Mouse (Mus musculus) stomach, embryonic 15.5 days (tissue): Measurements from ENCODE around the gene Hist2h2aa1. TPM values are rescaled to one million over a fixed set of nuclear protein-coding genes. Genes with fewer than 3 reads are reported as not detected.
"Not testable (repeated sequence)": the region's sequence is repeated elsewhere in the genome, so short reads cannot be mapped to it uniquely, and the experiment has no call there.

Experiments
- ATAC-seq: fragments of 200-750 bp; cut with Nextera tagmentation; 2 replicates; pipeline ENCODE4 v1.8.0; 2017; ENCODE audit warnings: low read depth, moderate number of reproducible peaks, moderate TSS enrichment; ENCODE audit not compliant: insufficient read depth, low FRiP score
- H3K27ac ChIP-seq: fragments of 300-500 bp; sonication (generic); 2 replicates; pipeline ENCODE4 v1.5.1; 2015; ENCODE audit warnings: mild to moderate bottlenecking, inconsistent platforms
- H3K27me3 ChIP-seq: fragments of 300-500 bp; sonication (generic); replicated peaks from 2 replicates; pipeline ENCODE4 v1.6.1; 2015; ENCODE audit warnings: inconsistent platforms
- H3K36me3 ChIP-seq: fragments of 300-500 bp; sonication (generic); 2 replicates; pipeline ENCODE4 v1.6.1; 2015; ENCODE audit warnings: inconsistent platforms
- H3K4me1 ChIP-seq: fragments of 300-500 bp; sonication (generic); 2 replicates; pipeline ENCODE4 v1.6.1; 2015; ENCODE audit warnings: inconsistent platforms
- H3K4me2 ChIP-seq: fragments of 300-500 bp; sonication (generic); 2 replicates; pipeline ENCODE4 v1.6.1; 2015; ENCODE audit warnings: mild to moderate bottlenecking, inconsistent platforms
- H3K4me3 ChIP-seq: fragments of 300-500 bp; sonication (generic); replicated peaks from 2 replicates; pipeline ENCODE4 v1.5.1; 2015; ENCODE audit warnings: inconsistent platforms
- H3K9ac ChIP-seq: fragments of 300-500 bp; sonication (generic); 2 replicates; pipeline ENCODE4 v1.6.1; 2015; ENCODE audit warnings: inconsistent platforms
- H3K9me3 ChIP-seq: fragments of 300-500 bp; sonication (generic); 2 replicates; pipeline ENCODE4 v1.6.1; 2016; ENCODE audit warnings: inconsistent platforms
- WGBS: fragments of 180-500 bp; shearing (Covaris S2); methylation state at CpG from one replicate; pipeline ENCODE4 v1.1.7; 2015; 5-methylcytosine and 5-hydroxymethylcytosine counted together
- polyA plus RNA-seq: library from polyadenylated mRNA; unstranded; fragments of >200 nt; fragmentation: Nextera tagmentation; extraction: Ambion mirVana; gene quantifications from 2 replicates; pipeline ENCODE4 v1.2.1, GENCODE M21; 2015

Gene Hist2h2aa1
- polyA plus RNA-seq, 1 experiment from 2014 or later = 23.0 TPM

GRCm38 (mm10) chr3:96231758-96232120 lies 13.6 kb upstream of the Hist2h2aa1 start:
- 61% methylated on average over 2 of the region's 2 CpGs for WGBS
- H3K4me3 ChIP-seq = no peak overlapping the region
- no peak for ATAC-seq

DNA sequence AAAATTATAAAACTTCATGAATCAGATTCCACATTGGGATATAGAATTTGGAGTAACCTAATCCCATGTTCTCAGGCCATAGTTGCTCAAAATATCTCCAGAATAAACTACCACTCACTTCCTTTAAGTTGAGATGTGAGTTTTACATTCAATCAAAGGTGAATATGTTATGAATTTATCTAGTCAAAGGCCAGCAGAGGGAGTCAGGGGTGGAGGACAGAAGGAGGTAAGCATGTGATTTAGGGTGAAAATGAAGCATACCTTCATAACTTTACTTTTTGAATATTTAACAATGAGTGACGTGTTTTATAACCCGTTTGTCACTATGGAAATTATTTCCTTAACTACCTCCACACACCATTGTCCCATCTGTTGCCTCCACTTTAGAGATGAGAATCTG lies 10.4 kb upstream of the Hist2h2aa1 start:
- Histone ChIP-seq H3K27ac (no peak overlapping the region), H3K36me3 (no peaks in the 10 kb centered on the region), H3K27me3 (no peaks in the 10 kb centered on the region), H3K9ac (no peak overlapping the region), H3K4me1 (peaks cover 8% of the 10 kb centered on the region), H3K4me2 (no peak overlapping the region), H3K9me3 (no peaks in the 10 kb centered on the region), H3K4me3 (no peak overlapping the region)
- WGBS = 87% methylated on average over 2 of the region's 2 CpGs
- ATAC-seq = no peak

More at GRCm38 (mm10) chr3:96231758-96232120, 13.6 kb upstream of the Hist2h2aa1 start:
- no peaks in the 10 kb centered on the region for H3K27me3 ChIP-seq
- H3K4me1 ChIP-seq = peaks cover under 1% of the 10 kb centered on the region
- no peak overlapping the region for H3K27ac ChIP-seq
- no peak overlapping the region for H3K9ac ChIP-seq
- H3K4me2 ChIP-seq = no peak overlapping the region
- H3K9me3 ChIP-seq = no peaks in the 10 kb centered on the region
- H3K36me3 ChIP-seq = no peaks in the 10 kb centered on the region

GRCm38 (mm10) chr3:96235836-96236235 lies 9.5 kb upstream of the Hist2h2aa1 start:
- peaks cover 8% of the 10 kb centered on the region for H3K4me1 ChIP-seq
- no peak overlapping the region for H3K4me2 ChIP-seq
- H3K9ac ChIP-seq = no peak overlapping the region
- no peak overlapping the region for H3K4me3 ChIP-seq
- no peaks in the 10 kb centered on the region for H3K27me3 ChIP-seq
- H3K27ac ChIP-seq = no peak overlapping the region
- H3K36me3 ChIP-seq = no peaks in the 10 kb centered on the region
- WGBS = 58% methylated on average over 3 of the region's 3 CpGs
- ATAC-seq = no peak
- H3K9me3 ChIP-seq = no peaks in the 10 kb centered on the region

- H3K36me3 ChIP-seq = no peaks in the 10 kb centered on the region
These were observed 8.4 kb upstream of the Hist2h2aa1 start for GRCm38 (mm10) chr3:96236834-96237334.

GRCm38 (mm10) chr3:96237335-96237903 lies 7.9 kb upstream of the Hist2h2aa1 start:
- H3K4me1 ChIP-seq = peaks cover 8% of the 10 kb centered on the region
- H3K27me3 ChIP-seq = no peaks in the 10 kb centered on the region
- no peaks in the 10 kb centered on the region for H3K36me3 ChIP-seq
- peak overlapping the region; percentile 44 for H3K4me3 ChIP-seq
- no peaks in the 10 kb centered on the region for H3K9me3 ChIP-seq
- WGBS = 16% methylated on average over 7 of the region's 7 CpGs
- peak overlapping the region; percentile 52 for H3K9ac ChIP-seq
- no peak for ATAC-seq
- H3K27ac ChIP-seq = peak overlapping the region; percentile 76
- peak overlapping the region; percentile 54 for H3K4me2 ChIP-seq

More at GRCm38 (mm10) chr3:96236834-96237334, 8.4 kb upstream of the Hist2h2aa1 start:
- Histone ChIP-seq H3K27me3 (no peaks in the 10 kb centered on the region), H3K9me3 (no peaks in the 10 kb centered on the region), H3K4me2 (peak overlapping the region; percentile 54), H3K9ac (peak overlapping the region; percentile 52; the same call in 1 of the 2 replicates), H3K27ac (peak overlapping the region; percentile 76), H3K4me1 (peaks cover 8% of the 10 kb centered on the region), H3K4me3 (peak overlapping the region; percentile 44)
- no peak for ATAC-seq
- 69% methylated on average over 4 of the region's 4 CpGs for WGBS

DNA sequence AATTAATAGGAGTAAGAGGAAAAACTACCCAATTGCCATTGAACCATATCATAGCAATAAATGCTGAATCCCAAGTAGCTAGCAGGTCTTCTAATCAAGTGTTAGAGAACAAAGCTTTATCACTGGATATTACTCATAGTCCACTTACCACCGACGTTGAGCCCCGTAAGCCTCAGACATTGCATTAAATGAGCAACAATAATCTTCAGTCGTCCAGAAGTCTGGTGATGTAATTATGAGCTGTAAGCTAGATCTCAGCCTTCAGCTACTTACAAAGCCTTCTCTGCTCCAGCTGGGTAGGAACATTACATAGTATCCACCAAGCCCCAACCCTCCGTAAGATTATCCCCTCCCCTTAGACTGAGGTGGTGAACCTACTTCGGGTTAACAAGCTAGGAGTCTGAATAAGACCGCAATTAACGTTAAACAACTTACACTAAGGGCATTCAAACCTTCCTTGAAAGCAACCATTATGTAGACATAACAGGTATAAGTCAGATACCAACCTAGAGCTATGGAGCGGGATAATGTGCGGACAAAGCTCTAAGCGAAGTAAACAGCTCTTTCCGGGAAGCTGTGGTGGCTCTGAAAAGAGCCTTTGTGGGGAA lies 7.3 kb upstream of the Hist2h2aa1 start:
- no peaks in the 10 kb centered on the region for H3K36me3 ChIP-seq
- H3K4me3 ChIP-seq = peak overlapping the region; percentile 44
- peak overlapping the region; percentile 54 for H3K4me2 ChIP-seq
- peak overlapping the region; percentile 76 for H3K27ac ChIP-seq
- ATAC-seq = no peak
- peak overlapping the region; percentile 52 for H3K9ac ChIP-seq
- no peaks in the 10 kb centered on the region for H3K9me3 ChIP-seq
- H3K4me1 ChIP-seq = peaks cover 8% of the 10 kb centered on the region
- H3K27me3 ChIP-seq = no peaks in the 10 kb centered on the region
- under 1% methylated on average over 12 of the region's 12 CpGs for WGBS

DNA sequence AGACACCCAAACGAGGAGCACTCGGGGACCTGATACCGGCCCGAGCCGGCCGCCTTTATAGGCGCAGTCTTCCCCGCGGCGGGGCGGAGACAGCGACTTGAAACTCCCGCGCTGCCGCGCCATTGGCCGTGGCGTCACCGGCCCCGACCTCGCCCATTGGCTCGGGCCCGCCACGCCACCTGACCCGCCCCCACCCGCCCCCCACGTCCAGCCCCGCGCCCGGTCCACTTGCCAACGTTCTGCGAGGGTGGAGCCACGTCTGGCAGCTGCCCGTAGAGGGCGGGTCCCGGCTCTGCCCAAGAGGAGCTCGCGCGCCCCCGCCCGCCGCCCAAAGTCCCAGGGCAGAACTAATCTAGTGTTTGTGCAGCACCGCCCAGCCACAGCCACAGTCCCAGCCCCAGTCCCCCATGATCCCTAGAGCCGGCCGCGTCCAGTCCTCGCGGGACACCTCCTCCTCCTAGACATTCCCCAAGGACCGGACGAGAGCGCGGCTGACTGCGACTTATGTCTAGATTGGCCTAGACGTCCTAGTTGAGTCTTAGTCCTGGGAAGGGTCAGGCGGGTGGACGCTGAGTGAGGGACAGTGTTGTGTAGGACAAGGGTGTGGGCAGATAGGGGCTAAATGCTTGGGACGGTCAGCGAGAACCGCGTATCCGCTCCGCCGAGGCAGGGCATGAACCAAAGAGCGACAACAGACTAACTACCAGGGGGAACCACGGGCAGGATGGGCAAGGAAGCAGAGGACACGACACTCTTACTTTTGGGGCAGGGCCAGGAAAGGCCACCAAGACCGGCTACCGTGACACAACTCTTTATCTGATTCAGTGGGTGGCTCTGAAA lies 6.1 kb upstream of the Hist2h2aa1 start, which contains the start of gene Hist2h3c2:
Hist2h3c2 (minus strand) TSS at position 174 of the 840 bp plus-strand sequence.
- H3K27me3 ChIP-seq, H3K9me3 ChIP-seq, H3K36me3 ChIP-seq: not testable (repeated sequence)
- peak; percentile 91 for ATAC-seq
- 0% methylated on average over 28 of the region's 68 CpGs for WGBS
- H3K4me3 ChIP-seq = peak within 1 kb of the TSS; percentile 44
- H3K4me2 ChIP-seq = peak within 1 kb of the TSS; percentile 54
- peak within 1 kb of the TSS; percentile 52 for H3K9ac ChIP-seq
- peak within 1 kb of the TSS; percentile 76 for H3K27ac ChIP-seq
- H3K4me1 ChIP-seq = peaks cover 18% of the 10 kb centered on the region

DNA sequence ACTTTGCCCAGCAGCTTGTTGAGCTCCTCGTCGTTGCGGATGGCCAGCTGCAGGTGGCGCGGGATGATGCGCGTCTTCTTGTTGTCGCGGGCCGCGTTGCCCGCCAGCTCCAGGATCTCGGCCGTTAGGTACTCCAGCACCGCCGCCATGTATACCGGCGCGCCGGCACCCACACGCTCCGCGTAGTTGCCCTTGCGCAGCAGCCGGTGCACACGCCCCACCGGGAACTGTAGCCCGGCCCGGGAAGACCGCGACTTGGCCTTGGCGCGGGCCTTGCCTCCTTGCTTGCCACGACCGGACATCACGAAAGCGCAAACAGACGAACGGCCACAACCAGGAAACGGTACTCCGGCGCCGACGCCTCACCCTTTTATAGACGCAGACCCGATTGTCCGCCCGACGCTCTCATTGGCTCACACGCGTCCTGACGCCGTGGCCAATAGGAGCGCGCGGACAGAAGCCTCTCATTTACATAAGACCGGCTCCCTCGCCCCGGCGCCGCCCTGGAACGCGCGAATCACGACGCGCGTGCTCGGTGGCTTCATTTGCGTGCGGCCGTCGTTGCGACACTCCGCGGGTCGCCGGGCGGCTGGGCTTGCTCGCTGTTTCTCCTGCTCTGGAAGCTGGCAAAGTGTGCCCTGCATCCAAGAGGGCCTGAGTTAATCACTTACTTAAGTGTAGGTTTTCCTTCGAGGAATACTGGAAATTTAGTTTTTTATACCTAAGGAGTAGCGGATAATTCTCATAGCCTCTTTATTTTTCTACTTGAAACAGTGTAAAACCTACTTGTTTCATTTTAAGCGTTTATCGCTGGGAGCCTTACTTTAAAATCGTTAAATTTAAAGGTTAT lies 5.1 kb upstream of the Hist2h2aa1 start, which contains the start of gene Hist2h2aa2:
Hist2h2aa2 (minus strand) TSS at position 328 of the 850 bp plus-strand sequence.
- H3K4me3 ChIP-seq = peak within 1 kb of the TSS; percentile 33
- ATAC-seq = peak; percentile 82
- H3K4me2 ChIP-seq = peak within 1 kb of the TSS; percentile 45
- not testable (repeated sequence) for H3K9me3 ChIP-seq, H3K9ac ChIP-seq, H3K27me3 ChIP-seq, H3K36me3 ChIP-seq
- WGBS = 2% methylated on average over 48 of the region's 85 CpGs
- peak within 1 kb of the TSS; percentile 90 for H3K27ac ChIP-seq
- H3K4me1 ChIP-seq = peaks cover 21% of the 10 kb centered on the region

DNA sequence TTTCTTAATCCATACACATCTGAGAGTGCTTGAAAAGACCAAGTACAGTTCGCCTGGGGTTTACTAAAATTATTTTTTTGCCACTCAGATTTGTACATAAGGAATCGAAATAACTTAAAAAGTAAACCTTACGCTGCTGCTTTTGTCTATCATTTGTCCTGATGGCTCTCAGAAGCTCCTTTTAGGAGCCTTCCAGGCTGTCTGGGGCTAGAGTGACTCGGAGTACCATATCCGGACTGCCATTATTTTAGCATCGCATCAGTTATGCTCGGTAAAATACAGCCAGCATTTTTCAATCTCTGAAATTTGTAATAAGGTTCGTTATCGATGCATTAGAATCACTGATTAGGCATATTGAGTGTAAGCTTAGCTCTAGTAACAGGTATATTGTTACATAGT lies 4.5 kb upstream of the Hist2h2aa1 start:
- 75% methylated on average over 9 of the region's 9 CpGs for WGBS
- no peaks in the 10 kb centered on the region for H3K36me3 ChIP-seq
- H3K9me3 ChIP-seq = no peaks in the 10 kb centered on the region
- peak overlapping the region; percentile 45; the same call in 1 of the 2 replicates for H3K4me2 ChIP-seq
- no peak overlapping the region for H3K9ac ChIP-seq
- H3K27ac ChIP-seq = peak overlapping the region; percentile 90
- H3K4me1 ChIP-seq = peaks cover 21% of the 10 kb centered on the region
- no peak for ATAC-seq
- H3K4me3 ChIP-seq = no peak overlapping the region
- no peaks in the 10 kb centered on the region for H3K27me3 ChIP-seq

DNA sequence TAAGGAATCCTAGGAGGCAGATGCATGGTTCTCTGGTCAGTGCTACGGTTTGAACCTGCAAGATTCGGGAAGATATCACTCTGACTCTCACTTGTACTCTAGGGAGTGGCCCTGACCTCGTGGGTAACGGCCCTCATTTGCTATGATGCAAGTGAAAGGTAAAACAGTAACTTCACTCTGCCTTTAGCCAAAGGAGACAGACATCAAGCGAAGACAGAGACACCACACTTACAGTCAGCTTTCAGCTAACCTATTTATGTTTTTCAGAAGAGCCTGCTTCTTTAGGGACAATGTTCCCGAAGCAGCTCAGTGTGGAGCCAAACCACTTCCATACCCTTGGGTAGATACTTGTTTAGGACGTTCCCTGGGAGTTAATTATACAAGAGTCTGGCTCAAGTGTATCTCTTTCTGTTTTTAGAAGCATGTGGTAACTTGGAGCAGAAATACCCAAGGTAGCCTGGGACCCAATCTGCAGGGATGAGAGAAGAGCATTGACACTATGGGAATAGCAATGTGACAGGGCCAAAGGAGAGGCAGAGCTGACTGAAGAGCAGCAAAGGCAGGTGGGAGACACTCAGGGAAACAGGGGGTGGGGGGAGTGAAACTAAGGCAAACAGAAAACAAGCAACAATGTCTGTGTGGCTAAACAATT lies 1.2 kb upstream of the Hist2h2aa1 start:
- Histone ChIP-seq H3K9me3 (no peaks in the 10 kb centered on the region), H3K4me3 (peak overlapping the region; percentile 52; the same call in 1 of the 2 replicates), H3K27ac (peak overlapping the region; percentile 99), H3K4me1 (peaks cover 17% of the 10 kb centered on the region; the same call in 1 of the 2 replicates), H3K9ac (no peak overlapping the region; the same call in 1 of the 2 replicates), H3K27me3 (no peaks in the 10 kb centered on the region), H3K36me3 (no peaks in the 10 kb centered on the region), H3K4me2 (peak overlapping the region; percentile 57)
- no peak for ATAC-seq
- 73% methylated on average over 7 of the region's 7 CpGs for WGBS
